Mouse (Mus musculus) lung, adult 10 weeks (tissue): ENCODE measurements around the gene Yme1l1. TPM values are rescaled to one million over a fixed set of nuclear protein-coding genes. Genes with fewer than 3 reads are reported as not detected.

Source experiments
- polyA plus RNA-seq: library from polyadenylated mRNA; stranded (reverse); fragments of 350-450 nt; fragmentation: Illumina TruSeq; extraction: RNeasy Lipid Tissue Mini Kit (QIAGEN cat#74804); gene quantifications from one replicate; pipeline ENCODE4 v1.2.3, GENCODE M21; 2014; ENCODE audit warnings: low read depth, low replicate concordance; ENCODE audit not compliant: insufficient read depth

The Yme1l1 gene
- 26.4 TPM for polyA plus RNA-seq

GRCm38 (mm10) chr2:23155777-23156607 is at the start of gene Yme1l1, which contains the start of gene Mastl:
Gene Yme1l1, plus strand, starts transcription at chr2:23156369.
Gene Mastl, minus strand, starts transcription at chr2:23156024.

GRCm38 (mm10) chr2:23207070-23207526 is 50.9 kb downstream of the Yme1l1 start, which contains the start of gene 4931423N10Rik:
Gene 4931423N10Rik, plus strand, starts transcription at chr2:23207476.

Other genes with a start within 250 kb of the Yme1l1 start
- 46.2 TPM for gene Abi1, start 116.1 kb upstream of the Yme1l1 start, polyA plus RNA-seq
- gene Acbd5, start 88.2 kb upstream of the Yme1l1 start, polyA plus RNA-seq, result 24.5 TPM
- 0.15 TPM for gene Mastl, start 345 bp upstream of the Yme1l1 start, polyA plus RNA-seq
- gene 4931423N10Rik, start 51.1 kb downstream of the Yme1l1 start, polyA plus RNA-seq, result not detected
- gene Nxph2, start 164.9 kb downstream of the Yme1l1 start, polyA plus RNA-seq, result not detected